Mouse (Mus musculus): ENCODE results near the gene Gm10718. TPM values are rescaled to one million over a fixed set of nuclear protein-coding genes. Genes with fewer than 3 reads are reported as not detected.
"Not testable (repeated sequence)": the region's sequence is repeated elsewhere in the genome, so short reads cannot be mapped to it uniquely, and the experiment has no call there.

The Gm10718 gene
- polyA plus RNA-seq, 1 experiment from 2014 or later = not detected

DNA sequence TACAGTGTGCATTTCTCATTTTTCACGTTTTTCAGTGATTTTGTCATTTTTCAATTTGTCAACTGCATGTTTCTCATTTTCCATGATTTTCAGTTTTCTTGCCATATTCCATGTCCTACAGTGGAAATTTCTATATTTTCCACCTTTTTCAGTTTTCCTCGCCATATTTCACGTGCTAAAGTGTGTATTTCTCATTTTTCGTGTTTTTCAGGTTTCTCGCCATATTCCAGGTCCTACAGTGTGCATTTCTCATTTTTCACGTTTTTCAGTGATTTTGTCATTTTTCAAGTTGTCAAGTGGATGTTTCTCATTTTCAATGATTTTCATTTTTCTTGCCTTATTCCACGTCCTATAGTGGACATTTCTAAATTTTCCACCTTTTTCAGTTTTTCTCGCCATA, 13.2 kb downstream of the Gm10718 start, which contains the start of gene Gm10715:
TSS of gene Gm10715 (plus strand) at position 301 of the 400 bp plus-strand sequence.
- WGBS = 72% methylated on average over 6 of the region's 8 CpGs
- H3K4me2 ChIP-seq (ENCODE audit: low read depth, low read length); H3K27ac ChIP-seq (ENCODE audit: low read depth, low read length); H3K27me3 ChIP-seq (ENCODE audit: control insufficient read depth, insufficient read depth, low read length); ATAC-seq (ENCODE audit: low read depth); H3K9ac ChIP-seq (replicated peaks; ENCODE audit: low read depth, low read length); H3K4me1 ChIP-seq (ENCODE audit: control insufficient read depth, insufficient read depth, low read length); H3K36me3 ChIP-seq (ENCODE audit: control insufficient read depth, insufficient read depth, low read length); H3K4me3 ChIP-seq (ENCODE audit: low read depth, low read length); H3K9me3 ChIP-seq (ENCODE audit: control insufficient read depth, low read length): not testable (repeated sequence)

DNA sequence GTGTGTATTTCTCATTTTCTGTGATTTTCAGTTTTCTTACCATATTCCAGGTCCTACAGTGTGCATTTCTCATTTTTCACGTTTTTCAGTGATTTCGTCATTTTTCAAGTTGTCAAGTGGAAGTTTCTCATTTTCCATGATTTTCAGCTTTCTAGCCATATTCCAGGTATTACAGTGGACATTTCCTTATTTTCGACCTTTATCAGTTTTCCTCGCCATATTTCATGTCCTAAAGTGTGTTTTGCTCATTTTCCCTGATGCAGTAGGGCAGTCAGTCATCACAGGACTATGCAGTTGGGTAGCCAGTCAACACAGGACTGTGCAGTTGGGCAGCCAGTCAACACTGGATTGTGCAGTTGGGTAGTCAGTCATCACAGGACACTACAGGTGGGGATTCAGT, 14.8 kb downstream of the Gm10718 start:
- 66% methylated on average over 4 of the region's 4 CpGs for WGBS
- not testable (repeated sequence) for H3K27me3 ChIP-seq (ENCODE audit: control insufficient read depth, insufficient read depth, low read length); H3K4me2 ChIP-seq (ENCODE audit: low read depth, low read length); H3K27ac ChIP-seq (ENCODE audit: low read depth, low read length); H3K9ac ChIP-seq (replicated peaks; ENCODE audit: low read depth, low read length); H3K4me3 ChIP-seq (ENCODE audit: low read depth, low read length); H3K9me3 ChIP-seq (ENCODE audit: control insufficient read depth, low read length); H3K36me3 ChIP-seq (ENCODE audit: control insufficient read depth, insufficient read depth, low read length); ATAC-seq (ENCODE audit: low read depth); H3K4me1 ChIP-seq (ENCODE audit: control insufficient read depth, insufficient read depth, low read length)

Small RNAs within 50 kb of the gene (microRNA-seq; reads per million reads assigned to microRNA genes)
- gene Mir101c = not detected

Other genes starting within 250 kb of the Gm10718 start
- gene Gm10722, start 22.6 kb upstream of the Gm10718 start, polyA plus RNA-seq (2014; fragmentation: Nextera tagmentation; extraction: Ambion mirVana) = not detected in 2 replicates
- gene Gm11168, start 20.2 kb upstream of the Gm10718 start, polyA plus RNA-seq (2014; fragmentation: Nextera tagmentation; extraction: Ambion mirVana) = not detected in 2 replicates
- gene Gm10721, start 10.4 kb upstream of the Gm10718 start, polyA plus RNA-seq (2014; fragmentation: Nextera tagmentation; extraction: Ambion mirVana) = not detected in 2 replicates
- gene Gm10720, start 7.9 kb upstream of the Gm10718 start, polyA plus RNA-seq (2014; fragmentation: Nextera tagmentation; extraction: Ambion mirVana) = not detected in 2 replicates
- 0.44 TPM in 1 of 2 replicates, not detected in the other for gene Gm10719, start 6.1 kb upstream of the Gm10718 start, polyA plus RNA-seq (2014; fragmentation: Nextera tagmentation; extraction: Ambion mirVana)
- not detected in 2 replicates for gene Gm10717, start 1.9 kb downstream of the Gm10718 start, polyA plus RNA-seq (2014; fragmentation: Nextera tagmentation; extraction: Ambion mirVana)
- gene Gm17535, start 11.1 kb downstream of the Gm10718 start, polyA plus RNA-seq (2014; fragmentation: Nextera tagmentation; extraction: Ambion mirVana) = not detected in 2 replicates
- not detected in 2 replicates for gene Gm10715, start 13.3 kb downstream of the Gm10718 start, polyA plus RNA-seq (2014; fragmentation: Nextera tagmentation; extraction: Ambion mirVana)